Mouse (Mus musculus): Measurements from ENCODE around the gene Stox2. TPM values are rescaled to one million over a fixed set of nuclear protein-coding genes. Genes with fewer than 3 reads are reported as not detected.

Stox2 gene
- total RNA-seq, 2 experiments from 2014 or later: 11.4 to 14.3 TPM

GRCm38 (mm10) chr8:47289641-47290040, 156.5 kb downstream of the Stox2 start:
- DNase-seq: no peak

- DNase-seq: peak; percentile 88 to 89
Measured at GRCm38 (mm10) chr8:47288866-47289541, 157.2 kb downstream of the Stox2 start.

DNA sequence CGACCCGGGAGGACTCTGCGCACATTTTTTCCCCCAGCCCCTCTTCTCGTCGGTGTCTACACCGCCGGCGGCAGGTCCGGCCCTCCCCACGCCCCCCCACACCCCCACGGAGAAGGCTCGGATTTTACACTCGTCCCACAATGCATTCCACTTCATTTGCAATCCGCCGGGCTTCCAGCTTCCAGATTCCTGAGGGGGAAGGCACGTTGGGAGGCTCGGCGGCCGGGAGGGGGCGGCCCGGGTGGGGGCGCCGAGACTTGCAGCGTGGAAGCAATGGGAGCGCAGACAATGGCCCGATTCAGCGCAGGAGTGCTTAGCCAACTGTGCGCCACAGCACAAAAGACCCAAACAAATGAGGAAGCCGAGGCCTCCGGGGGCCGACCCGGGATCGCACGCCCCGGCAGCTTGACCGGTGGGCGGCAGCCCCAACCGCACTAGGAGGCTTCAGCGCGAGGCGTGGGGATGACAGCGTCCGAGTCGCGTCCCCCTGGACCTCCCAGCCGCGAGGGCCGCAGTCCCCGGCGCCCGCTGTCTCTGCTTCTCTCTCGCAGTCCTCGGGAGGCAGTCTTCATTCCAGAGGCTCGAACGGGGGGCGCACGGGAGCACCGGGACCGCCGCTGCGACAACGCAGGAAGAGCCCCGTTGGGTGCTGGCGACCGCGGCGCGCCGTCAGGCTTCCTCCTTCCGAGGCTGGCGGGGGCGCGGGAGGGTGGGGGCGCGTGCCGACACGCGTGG, 157.9 kb downstream of the Stox2 start:
- peak; percentile 61 to 73 for DNase-seq

GRCm38 (mm10) chr8:47287641-47288130, 158.5 kb downstream of the Stox2 start:
- DNase-seq: peak; percentile 49 to 56

GRCm38 (mm10) chr8:47287201-47287621, 159.0 kb downstream of the Stox2 start:
- peak in 1 of 2 experiments; percentile 3 for DNase-seq

DNA sequence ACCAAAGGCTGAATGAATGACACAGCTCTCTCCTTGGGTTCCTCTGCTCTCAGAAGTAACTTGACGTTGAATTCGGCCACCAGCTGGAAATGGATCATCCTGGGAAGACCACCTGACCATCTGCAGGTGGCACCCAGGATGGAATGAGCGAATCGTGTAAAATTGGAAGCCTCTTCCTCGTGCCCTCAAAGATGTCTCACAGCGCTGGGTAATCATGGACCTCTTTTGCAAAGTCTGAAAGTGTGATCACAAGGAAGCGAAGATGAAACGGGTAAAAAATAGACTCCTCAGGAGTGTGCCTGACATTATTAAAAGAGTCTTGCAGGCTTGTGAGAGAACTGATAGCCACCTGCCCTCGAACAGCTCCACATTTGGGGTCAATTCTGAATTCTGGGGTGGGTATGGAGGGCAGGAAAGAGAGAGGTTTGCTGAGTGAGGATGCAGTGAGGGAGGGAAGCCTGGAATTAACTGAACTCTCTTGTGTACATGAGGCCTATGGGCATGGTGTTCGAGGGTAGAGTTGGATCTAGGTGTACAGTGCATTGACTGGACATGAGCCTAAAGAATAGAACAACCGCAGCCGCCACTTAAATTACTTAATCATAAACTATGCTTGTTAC, 160.0 kb downstream of the Stox2 start:
- no peak for DNase-seq

- no peak for DNase-seq
Measured at GRCm38 (mm10) chr8:47285435-47285834, 160.7 kb downstream of the Stox2 start.

DNA sequence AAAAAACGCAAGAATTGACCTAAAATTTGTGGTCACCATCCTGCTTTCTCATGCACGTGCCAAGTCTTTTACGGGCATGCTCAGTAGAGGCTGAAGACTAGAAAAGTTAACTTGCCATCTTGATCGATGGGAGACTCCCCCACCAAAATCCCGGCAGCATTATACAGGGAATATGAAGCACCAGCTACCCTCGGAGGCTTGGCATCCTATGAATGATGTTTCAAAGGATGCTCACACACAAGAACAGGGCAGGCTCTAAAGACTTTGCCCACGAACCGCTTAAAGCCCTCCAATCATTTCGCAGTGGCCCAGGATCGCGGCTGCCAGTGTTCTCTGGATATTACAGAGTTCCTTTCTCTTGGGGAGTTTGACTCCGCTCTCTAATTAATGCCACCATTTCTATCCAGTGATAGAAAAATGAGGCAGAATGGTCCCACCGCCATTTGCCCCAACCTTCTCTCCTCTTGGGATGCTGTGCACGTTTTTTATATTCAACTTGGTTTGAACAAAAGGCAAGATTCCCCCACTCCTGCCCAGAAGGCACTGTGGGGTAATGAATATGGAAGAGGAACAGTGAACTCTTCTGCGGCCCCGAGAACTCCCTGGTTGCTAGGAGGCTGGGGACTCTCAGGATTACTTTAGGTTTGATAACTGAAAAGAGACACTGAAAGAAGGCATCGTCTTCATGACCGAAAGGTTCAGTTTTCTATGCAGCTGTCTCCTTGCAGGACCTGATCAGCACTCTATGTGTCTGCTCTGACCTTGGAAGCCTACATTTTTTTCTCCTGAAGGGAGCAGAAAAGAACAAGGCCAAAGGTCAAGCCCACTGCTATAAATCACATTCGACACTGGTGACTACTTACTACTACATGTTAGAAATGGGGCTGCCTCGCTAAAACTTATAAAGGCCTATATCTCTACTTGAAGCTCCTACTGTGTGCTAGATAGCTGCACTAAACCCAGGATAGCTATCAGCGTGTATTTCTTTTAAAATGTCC, 161.5 kb downstream of the Stox2 start:
- DNase-seq: peak in 1 of 2 experiments; percentile 13

- DNase-seq: no peak
Measured at GRCm38 (mm10) chr8:47279898-47280297, 166.3 kb downstream of the Stox2 start.

GRCm38 (mm10) chr8:47278211-47278610, 168.0 kb downstream of the Stox2 start:
- peak; percentile 19 to 39 for DNase-seq

DNA sequence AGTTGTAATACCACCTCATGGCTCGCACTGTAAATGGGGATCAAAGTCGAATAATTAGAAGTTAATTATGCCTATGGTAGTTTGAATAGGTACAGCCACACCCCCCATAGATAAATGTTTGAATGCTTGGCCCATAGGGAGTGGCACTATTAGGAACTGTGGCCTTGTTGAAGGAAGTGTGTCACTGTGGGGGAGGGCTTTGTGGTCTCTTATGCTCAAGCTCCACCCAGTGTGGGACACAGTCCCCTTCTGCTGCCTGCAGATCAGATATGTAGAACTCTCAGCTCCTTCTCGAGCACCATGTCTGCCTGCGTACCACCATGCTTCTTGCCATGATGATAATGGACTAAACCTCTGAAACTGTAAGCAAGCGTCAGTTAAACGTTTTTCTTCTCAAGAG, 177.2 kb downstream of the Stox2 start:
- no peak for DNase-seq

- DNase-seq: no peak
Measured at GRCm38 (mm10) chr8:47268062-47268822, 177.9 kb downstream of the Stox2 start.

GRCm38 (mm10) chr8:47263070-47263843, 182.9 kb downstream of the Stox2 start:
- DNase-seq: no peak

DNA sequence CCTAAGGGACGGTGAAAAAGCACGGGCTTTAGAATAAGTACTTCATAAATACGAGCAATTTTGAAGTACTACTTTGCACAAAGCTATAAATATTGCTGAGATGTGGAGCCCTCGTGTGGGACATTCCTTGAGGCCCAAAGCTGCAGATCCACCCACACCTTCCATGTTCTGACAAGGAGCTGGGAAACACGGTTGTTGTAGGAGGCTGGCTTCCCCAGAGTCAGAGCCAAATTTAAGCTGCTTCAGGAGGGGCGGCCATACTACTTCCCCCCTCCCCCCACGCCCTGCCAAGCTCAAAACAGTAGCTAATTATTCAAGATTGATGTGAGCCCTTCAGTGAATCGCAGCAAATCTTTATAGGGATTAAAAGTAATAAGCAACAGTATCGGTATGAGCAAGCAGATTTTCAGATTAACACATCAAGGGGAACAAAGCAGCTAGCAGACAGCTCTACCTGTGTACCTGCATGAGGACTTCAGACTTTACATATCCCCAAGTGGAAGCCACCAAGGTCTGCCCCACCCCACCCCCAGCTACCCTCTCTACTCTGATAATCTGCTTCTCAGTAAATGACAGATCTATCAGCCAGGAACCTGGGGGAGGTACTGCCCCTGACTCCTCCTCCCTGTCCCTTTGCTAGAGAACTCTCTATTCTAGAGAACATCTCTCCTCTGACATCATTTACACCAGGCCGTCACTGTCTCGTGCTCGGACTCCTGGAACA, 185.2 kb downstream of the Stox2 start:
- DNase-seq: no peak

- DNase-seq: no peak
Measured at GRCm38 (mm10) chr8:47250832-47251231, 195.3 kb downstream of the Stox2 start.

- DNase-seq: no peak
Measured at GRCm38 (mm10) chr8:47245116-47245515, 201.0 kb downstream of the Stox2 start.

DNA sequence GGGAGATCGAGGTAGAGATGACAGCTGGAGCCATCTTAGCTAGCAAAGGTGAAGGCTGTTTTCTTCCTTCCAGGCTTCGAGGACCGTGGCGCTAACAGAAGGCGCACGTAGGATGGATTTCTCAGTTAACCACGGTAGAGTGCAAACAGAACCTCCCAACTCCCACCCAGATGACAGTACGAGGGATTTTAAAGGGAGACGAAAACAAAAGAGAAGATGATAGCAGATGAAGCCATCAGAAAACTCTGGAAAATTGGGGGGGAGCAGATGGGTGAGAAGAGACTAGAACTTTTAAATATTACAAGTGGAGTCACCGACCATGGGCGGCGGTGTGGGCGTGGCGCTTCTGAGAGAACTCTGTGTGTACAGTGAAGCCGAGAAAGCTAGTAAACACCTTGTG, 202.0 kb downstream of the Stox2 start:
- no peak for DNase-seq

- no peak for DNase-seq
Measured at GRCm38 (mm10) chr8:47243631-47244030, 202.5 kb downstream of the Stox2 start.

DNA sequence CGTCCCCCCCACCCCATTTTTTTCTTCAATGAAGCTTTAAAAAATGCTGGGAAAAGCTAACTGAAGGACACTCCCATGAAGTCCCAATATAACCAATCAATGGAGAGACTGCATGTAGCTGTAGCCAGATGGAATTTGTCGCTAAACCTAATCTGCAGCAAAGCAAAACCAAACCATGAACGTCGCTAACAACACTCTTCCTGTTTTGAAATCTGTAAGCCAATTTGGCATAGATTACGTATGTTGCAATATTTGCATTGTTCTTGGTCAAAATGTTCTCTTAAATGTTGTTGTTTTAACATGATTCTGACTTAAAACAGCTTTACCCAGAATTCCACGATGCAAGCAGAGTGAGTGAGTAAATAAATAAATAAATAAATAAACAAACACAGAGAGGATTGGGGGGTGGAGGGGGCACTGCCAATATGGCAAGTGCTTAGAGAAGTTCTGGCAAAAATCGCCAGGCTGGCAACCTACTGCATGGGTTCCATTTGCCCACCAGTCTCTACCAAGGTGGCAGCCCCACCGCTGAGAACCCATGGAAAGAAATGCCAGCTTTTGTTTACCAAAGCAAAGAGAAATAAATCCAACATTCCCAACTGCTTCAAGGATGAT, 203.0 kb downstream of the Stox2 start:
- DNase-seq: no peak
